Mouse (Mus musculus) brown adipose tissue, adult 24 weeks (tissue): ENCODE results near the gene Fgfr1op. TPM values are rescaled to one million over a fixed set of nuclear protein-coding genes. Genes with fewer than 3 reads are reported as not detected.
"Not testable (repeated sequence)": the region's sequence is repeated elsewhere in the genome, so short reads cannot be mapped to it uniquely, and the experiment has no call there.

Experiments used
- H3K27ac ChIP-seq: fragments of 200-500 bp; replicated peaks from 2 replicates; pipeline ENCODE4 v1.5.1; 2012; ENCODE audit warnings: low read depth, mild to moderate bottlenecking, low read length
- H3K4me1 ChIP-seq: fragments of 200-500 bp; 2 replicates; pipeline ENCODE4 v1.6.1; 2012; ENCODE audit warnings: low read length, mixed read lengths; ENCODE audit not compliant: control insufficient read depth, insufficient read depth, insufficient read length
- H3K4me3 ChIP-seq: fragments of 200-500 bp; 2 replicates; pipeline ENCODE4 v1.5.1; 2012; ENCODE audit warnings: low read depth, mild to moderate bottlenecking, low read length, moderate library complexity; ENCODE audit not compliant: insufficient read depth
- polyA plus RNA-seq: library from polyadenylated mRNA; stranded (reverse); fragments of >200 nt; gene quantifications from 2 replicates; pipeline ENCODE4 v1.2.4, GENCODE M21; 2012; ENCODE audit not compliant: missing spikeins, insufficient read depth, insufficient read length

Gene Fgfr1op
- polyA plus RNA-seq, result 6.0 and 13.9 TPM in 2 replicates

DNA sequence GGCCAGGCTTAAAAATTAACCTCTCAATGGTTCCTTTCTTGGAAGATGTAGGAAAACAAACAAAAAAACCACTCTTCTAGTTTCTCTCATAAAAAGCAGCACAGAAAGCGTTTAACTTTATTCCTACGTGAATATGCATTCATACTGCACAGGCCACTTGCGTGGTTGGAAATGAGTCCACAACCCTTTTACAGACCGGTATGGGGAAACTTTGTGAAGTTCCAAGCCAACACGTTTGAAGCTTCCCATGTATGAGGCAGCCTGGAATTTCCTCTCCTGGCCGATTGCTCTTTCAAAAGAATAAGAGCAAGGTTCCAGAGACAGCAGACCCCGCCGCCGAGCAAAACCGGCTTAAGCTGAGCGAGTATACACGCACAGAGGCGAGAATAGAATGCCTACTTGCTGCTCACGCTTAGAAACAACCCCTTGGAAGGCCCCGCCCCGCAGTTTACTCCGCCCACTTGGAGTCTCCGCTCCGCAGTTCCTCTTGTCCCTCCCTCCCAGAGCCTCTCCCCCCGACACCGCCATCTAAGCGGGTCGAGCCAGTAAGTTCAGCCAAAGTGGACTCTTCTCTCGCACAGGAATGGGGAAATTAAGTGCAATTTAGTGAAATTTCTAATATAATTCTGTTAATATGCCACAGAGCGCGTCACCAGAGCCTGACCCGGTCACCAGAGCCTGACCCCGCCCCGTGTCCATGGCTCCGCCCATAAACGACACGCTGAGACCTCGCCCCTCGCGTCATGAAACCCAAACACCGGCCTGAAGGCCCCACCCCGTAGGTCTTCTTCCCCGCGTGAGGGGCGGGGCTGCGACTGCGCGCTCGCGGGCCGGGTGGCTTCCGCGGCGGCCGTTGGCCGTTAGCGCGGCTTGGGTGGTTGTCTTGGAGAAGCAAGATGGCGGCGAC is at the start of gene Fgfr1op:
TSS of gene Fgfr1op (plus strand) at position 801 of the 907 bp plus-strand sequence.
- Histone ChIP-seq H3K4me3 (peak within 1 kb of the TSS; percentile 70), H3K27ac (peak within 1 kb of the TSS; percentile 15)
- H3K4me1 ChIP-seq, result not testable (repeated sequence)

DNA sequence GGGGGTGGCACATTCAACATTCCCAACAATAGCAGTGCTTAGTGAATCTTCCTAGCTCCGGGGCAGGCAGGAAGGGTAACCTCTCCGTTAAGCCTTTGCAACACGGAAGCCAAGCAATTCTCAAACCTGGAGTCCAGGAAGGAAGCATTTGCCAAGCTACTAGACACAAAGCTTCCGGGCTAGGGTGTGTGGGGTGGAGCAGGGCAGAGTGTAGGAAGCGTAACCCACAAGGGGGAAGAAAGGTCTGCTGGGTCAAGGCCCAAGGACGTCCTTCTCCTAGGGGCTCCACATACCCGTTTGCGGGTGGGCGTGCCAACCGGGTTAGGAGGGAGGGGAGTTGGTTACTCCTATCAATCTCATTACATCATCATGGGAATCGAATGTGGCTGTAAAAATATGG is 48.9 kb upstream of the Fgfr1op start:
- not testable (repeated sequence) for H3K4me3 ChIP-seq, H3K4me1 ChIP-seq, H3K27ac ChIP-seq

DNA sequence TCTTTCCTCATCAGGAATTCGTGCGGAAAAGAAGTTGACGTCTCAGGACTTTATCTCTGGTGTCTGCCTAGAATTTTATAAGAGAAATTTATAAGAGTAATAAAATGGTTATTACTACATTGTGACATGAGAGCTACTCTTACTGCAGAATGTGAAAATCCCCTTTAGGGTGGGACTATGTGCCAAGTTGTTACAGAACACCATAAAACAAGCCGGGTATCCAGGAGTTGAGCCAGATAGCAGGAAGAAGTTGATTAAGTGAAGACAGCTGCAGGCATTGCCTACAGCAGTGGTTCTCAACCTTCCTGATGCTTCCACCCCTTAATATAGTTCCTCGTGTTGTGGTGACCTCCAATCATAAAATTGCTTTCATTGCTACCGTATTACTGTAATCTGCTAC is 48.4 kb upstream of the Fgfr1op start:
- not testable (repeated sequence) for H3K4me1 ChIP-seq, H3K27ac ChIP-seq, H3K4me3 ChIP-seq

DNA sequence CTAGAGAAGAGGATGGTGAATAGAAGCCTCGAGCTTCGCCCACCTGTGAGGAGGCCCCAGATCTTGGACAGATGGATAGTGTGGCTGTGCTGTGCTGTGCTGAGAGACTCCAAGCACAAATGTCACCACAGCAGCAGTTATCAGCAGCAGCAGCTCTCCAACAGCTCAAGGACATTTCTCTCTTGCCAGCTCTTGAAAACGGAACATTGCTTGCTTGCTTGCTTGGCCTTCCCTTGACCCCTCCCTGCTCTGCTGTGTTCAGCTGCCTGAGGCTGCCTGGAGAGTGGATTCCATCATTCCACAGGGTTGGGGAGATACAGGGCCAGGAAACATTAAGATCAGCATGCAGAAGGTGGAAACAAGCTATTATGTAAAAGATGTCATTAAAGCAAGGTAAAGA is 42.3 kb upstream of the Fgfr1op start:
- not testable (repeated sequence) for H3K4me1 ChIP-seq, H3K27ac ChIP-seq, H3K4me3 ChIP-seq

DNA sequence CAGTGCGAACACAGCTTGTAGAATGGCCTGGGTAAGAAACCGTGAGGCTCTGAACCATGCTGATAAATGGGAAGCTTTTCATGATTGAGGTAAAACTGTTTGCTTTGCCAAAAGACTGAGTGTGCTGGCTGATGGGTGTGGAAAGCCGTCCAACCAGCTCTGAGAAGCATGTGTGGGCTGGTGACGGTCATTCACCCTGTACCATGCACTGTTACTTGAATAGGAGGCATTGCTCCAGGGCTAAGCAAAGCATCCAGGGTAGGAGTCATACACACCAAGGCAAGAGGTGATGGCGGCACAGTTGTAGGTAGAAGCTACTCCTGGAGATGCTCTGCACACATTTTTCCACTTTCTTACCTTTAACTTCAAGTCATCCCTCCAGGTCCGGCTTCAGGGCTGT is 40.7 kb upstream of the Fgfr1op start:
- not testable (repeated sequence) for H3K27ac ChIP-seq, H3K4me3 ChIP-seq, H3K4me1 ChIP-seq

DNA sequence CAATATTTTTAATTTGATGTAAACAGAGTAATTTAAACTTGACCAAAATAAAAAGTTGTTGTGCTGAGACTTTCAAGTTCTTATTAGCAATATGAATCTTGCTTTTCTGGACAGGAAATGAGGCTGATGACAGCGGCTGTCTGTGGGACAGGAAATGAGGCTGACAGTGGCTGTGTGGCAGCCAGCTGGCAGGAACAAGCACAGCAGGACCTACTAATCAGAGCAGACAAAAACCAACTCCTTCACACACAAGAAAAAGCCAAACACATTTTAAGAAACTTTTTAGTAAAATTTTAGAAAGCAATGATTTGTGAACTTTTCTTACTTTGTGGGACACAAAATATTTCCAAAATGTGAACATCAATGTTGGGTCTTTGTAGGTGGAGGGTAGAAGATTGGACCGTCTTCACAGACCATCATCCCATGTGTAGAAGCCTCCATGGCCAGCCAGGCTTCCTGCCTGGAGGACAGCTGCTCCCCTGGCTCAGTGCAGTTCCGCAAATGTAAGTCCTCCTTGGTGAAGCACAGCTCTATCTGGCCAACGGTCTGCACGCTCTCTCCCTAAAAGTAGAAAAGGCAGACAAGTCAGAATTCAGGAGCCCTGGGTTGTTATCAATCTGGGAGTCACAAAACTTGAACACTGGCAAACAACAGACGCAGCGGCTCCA is 36.8 kb upstream of the Fgfr1op start:
- H3K27ac ChIP-seq, H3K4me3 ChIP-seq, H3K4me1 ChIP-seq: not testable (repeated sequence)

DNA sequence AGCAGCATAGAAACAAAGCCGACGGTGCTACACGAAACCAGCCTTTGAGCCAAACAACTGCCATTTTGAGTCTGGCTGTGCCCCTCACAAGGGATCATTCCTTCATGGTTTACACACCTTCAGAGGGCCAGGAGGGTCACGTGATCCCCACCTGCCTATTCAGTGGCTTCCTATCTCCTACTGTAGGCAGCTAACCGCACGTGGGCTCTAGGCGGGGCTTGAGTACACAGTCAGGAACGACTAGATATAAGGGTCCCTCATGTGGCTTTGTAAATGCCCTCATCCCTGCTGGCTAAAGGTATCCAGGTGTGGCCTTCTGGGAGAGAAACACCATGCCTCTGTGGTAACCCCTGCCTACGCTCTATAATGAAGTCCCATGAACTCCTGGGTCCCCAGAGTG is 35.7 kb upstream of the Fgfr1op start:
- not testable (repeated sequence) for H3K4me3 ChIP-seq, H3K4me1 ChIP-seq, H3K27ac ChIP-seq

DNA sequence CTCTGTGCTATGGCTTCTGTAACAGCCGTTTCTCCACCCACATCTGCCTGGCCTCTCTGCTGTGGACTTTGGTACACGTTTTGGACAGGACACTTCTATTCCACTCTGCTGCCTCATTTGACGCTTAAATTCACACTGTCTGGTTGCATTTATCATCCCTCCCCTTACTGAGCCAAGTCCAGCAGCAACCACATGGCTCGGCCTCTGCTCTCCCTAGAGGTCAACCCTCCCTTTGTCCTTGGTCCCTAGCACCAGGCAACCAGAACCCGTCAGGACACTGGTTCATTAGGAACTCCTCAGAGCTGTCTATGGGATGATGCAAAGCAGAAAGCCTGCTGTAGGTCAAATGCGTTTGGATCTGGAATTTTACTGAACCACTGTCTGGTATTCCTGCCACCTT is 34.5 kb upstream of the Fgfr1op start:
- not testable (repeated sequence) for H3K4me3 ChIP-seq, H3K4me1 ChIP-seq, H3K27ac ChIP-seq

DNA sequence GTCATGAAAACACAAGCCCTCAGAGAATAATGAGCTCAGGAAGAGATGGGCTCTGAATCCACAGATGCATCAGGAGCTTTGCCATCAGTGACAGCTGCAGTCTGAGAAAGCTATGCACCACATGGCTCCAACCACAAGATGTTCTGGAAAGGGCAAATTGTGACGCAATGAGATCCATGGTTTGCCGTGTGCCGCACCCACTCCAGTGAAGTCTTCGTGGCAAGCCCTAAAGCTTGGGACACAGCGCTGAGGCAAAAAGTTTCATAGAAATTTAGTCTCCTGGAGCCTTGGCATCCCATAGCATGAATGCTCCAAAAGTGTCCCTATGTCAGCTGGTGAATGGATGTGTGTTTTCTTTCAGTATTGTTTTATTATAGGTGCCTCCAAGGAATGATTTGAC is 27.2 kb upstream of the Fgfr1op start:
- H3K4me3 ChIP-seq, H3K27ac ChIP-seq, H3K4me1 ChIP-seq: not testable (repeated sequence)

DNA sequence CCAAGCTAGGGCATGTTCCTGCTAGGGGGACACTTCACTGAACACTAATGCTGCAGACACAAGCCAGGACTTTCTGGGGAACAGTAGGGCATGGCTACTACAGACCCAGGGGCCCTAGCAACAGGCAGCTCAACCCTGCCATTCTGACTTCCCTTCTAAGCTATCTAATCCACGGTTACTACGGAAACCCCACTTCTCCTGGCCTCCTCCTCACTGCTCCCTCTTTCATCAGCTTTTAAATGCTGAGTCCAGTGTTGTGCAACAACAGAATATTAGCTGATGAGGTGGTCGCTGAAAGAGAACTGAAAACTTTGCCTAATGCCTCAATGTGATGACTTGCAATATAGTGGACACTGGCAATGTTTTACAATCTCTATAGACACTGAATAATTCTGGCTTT is 25.1 kb upstream of the Fgfr1op start:
- not testable (repeated sequence) for H3K4me1 ChIP-seq, H3K27ac ChIP-seq, H3K4me3 ChIP-seq

DNA sequence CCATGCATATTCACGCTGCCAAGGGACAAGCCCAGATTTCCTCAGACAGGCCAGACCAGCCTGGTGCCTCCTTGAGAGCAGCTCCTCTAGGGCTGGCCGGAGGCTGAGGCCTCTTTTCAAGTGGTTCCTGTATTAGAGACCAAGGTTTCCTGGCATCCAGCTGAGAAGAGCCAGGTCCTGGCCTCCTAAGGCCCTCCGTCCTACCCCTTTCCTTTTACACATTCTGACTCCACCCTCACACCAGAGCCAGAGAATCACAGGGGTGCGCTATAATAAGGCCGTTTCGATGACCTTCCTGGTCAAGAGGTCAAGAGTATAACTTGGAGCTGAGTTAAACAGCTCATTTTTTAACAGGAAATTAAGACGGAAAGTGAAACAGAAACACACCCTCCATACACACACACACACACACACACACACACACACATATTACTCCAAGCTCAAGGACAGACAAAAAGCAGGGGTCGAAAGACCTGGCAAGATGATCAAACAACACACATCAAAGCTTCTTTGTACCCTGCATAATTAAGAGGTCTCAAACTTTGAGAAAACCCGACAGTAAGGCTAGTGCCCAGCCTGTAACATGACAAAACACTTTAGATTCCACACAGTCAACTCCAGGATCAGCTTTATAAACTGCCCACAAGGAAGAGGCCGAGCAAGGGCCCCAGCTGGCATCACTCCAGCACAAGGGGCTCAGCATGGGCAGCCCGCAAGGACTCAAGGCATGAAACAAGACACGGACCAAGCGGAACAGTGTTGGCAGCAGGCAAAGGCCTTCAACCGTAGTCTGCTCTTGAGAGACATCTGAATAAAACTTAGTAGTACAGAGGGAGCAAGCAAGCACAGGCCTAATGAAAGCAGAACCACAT is 21.3 kb upstream of the Fgfr1op start:
- not testable (repeated sequence) for H3K4me1 ChIP-seq, H3K4me3 ChIP-seq
- H3K27ac ChIP-seq, result peak overlapping the region; percentile 60

DNA sequence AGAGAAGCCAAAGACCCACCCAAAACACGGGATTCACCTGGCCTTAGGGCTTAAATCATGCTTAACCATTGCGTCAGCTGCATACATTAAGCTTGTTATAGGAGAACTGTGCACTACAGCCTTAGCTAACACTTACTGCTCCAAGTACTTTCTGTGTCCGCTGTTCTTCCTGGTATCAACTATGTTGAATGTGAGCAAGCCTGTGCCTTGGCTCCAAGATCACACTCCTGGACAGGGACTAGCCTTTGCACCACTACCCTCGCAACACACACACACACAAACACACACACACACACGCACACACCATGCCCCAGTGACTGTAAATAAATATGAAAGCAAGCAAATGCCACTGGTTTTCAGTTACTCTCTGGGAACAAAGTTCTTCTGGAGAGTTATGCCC is 18.4 kb upstream of the Fgfr1op start:
- H3K4me1 ChIP-seq, H3K27ac ChIP-seq: not testable (repeated sequence)
- H3K4me3 ChIP-seq, result peak overlapping the region; percentile 70

DNA sequence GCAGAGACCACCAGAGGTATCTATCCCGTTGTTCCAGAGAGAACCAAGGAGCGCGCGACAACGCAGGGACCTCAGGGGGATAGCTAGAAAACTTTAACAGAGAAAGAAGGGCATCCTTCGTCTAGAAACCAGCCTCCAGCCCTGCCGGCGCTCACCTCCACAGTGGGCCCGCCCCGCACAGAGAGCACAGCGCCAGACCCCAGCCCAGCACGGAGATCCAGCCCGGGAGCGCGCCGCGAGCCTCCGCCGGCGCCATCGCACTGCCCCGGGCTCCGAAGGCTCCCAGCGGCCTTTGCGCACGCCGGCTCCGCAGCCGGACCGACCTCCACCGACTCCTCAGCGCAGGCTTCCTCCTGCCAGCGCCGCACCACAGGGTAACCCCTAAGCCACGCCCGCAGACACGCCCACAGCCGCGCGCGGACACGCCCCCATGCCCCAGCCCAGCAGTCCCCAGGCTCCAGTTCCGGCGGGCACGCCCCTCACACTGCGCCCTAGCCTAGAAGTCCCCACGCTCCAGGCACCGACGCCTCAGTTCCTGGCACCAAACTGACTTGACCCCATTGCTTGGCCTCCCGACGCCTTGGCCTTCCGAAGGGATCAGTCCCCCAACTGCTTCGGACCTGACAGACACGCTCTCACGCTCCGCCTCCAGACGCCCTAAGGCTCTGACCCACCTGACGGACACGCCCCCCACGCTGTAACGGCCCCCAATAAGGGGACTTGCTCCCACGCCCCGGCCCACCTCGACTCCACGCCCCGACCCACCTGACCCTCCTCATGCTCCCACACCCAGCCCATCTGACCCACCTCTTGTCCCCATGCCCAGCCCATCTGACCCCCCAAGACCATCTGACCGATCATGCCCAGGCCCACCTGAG is 17.6 kb upstream of the Fgfr1op start, which contains the start of the genes Gm49673 and Rnaset2a:
TSS of gene Gm49673 (minus strand) at position 350 of the 878 bp plus-strand sequence.
TSS of gene Rnaset2a (minus strand) at position 659 of the 878 bp plus-strand sequence.
- not testable (repeated sequence) for H3K27ac ChIP-seq, H3K4me1 ChIP-seq
- H3K4me3 ChIP-seq, result peak within 1 kb of the TSS; percentile 70

DNA sequence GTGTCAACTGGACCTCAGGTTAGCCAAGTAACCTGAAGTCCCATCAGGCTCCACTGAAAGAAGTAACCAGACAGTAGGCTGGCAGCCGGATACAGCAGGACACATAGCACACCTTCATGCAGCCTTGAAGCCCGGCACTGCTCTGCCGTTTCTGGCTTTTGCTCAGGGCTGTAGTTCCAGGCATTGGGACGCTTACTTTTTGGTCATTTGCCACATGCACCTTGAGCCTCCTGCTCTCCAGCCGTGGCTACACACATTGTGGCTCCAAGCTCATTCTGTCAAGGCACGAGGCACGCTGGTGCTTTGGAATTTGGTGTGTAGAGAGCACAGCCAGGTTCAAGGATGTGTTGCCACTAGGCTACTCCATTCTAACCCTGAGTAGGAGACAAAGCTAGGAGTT is 10.3 kb upstream of the Fgfr1op start:
- not testable (repeated sequence) for H3K4me1 ChIP-seq, H3K27ac ChIP-seq, H3K4me3 ChIP-seq
